Mouse (Mus musculus) forebrain, embryonic 11.5 days (tissue): Measurements from ENCODE around the gene Pip5kl1. TPM values are rescaled to one million over a fixed set of nuclear protein-coding genes. Genes with fewer than 3 reads are reported as not detected.

ENCODE experiments used
- ATAC-seq: fragments of 200-750 bp; cut with Nextera tagmentation; replicated peaks from 2 replicates; pipeline ENCODE4 v1.8.0; 2017; ENCODE audit warnings: moderate TSS enrichment; ENCODE audit not compliant: low FRiP score
- DNase-seq: peaks from one replicate; pipeline ENCODE4 v3.0.0-alpha.2; 2017; ENCODE audit warnings: low spot score
- H3K27ac ChIP-seq: fragments of 300-500 bp; sonication (generic); 2 replicates; pipeline ENCODE4 v1.5.1; 2014; ENCODE audit warnings: low read depth, low read length
- H3K27me3 ChIP-seq: fragments of 300-500 bp; sonication (generic); 2 replicates; pipeline ENCODE4 v1.6.1; 2014; ENCODE audit warnings: mild to moderate bottlenecking, low read length, mixed read lengths; ENCODE audit not compliant: control insufficient read depth, insufficient read depth
- H3K36me3 ChIP-seq: fragments of 300-500 bp; sonication (generic); 2 replicates; pipeline ENCODE4 v1.6.1; 2014; ENCODE audit warnings: mild to moderate bottlenecking, low read length, moderate library complexity, mixed read lengths; ENCODE audit not compliant: control insufficient read depth, insufficient read depth
- H3K4me1 ChIP-seq: fragments of 300-500 bp; sonication (generic); replicated peaks from 2 replicates; pipeline ENCODE4 v1.6.1; 2014; ENCODE audit warnings: low read length, mixed read lengths; ENCODE audit not compliant: control insufficient read depth, insufficient read depth
- H3K4me2 ChIP-seq: fragments of 300-500 bp; sonication (generic); 2 replicates; pipeline ENCODE4 v1.6.1; 2014; ENCODE audit warnings: low read depth, mild to moderate bottlenecking, low read length, moderate library complexity, mixed read lengths; ENCODE audit not compliant: severe bottlenecking
- H3K4me3 ChIP-seq: fragments of 300-500 bp; sonication (generic); 2 replicates; pipeline ENCODE4 v1.5.1; 2014; ENCODE audit warnings: low read depth, low read length
- H3K9ac ChIP-seq: fragments of 300-500 bp; sonication (generic); 2 replicates; pipeline ENCODE4 v1.6.1; 2014; ENCODE audit warnings: low read length
- H3K9me3 ChIP-seq: fragments of 300-500 bp; sonication (generic); 2 replicates; pipeline ENCODE4 v1.6.1; 2016; ENCODE audit warnings: low read length, mixed read lengths; ENCODE audit not compliant: control insufficient read depth
- WGBS: fragments of 180-500 bp; shearing (Covaris S2); extraction: QIAGEN DNeasy Blood & Tissue Kit; methylation state at CpG from one replicate; pipeline ENCODE4 v1.1.7; 2014; 5-methylcytosine and 5-hydroxymethylcytosine counted together
- polyA plus RNA-seq: library from polyadenylated mRNA; unstranded; fragments of >200 nt; fragmentation: Nextera tagmentation; extraction: Ambion mirVana; gene quantifications from 2 replicates; pipeline ENCODE4 v1.2.1, GENCODE M21; 2014

The Pip5kl1 gene
- polyA plus RNA-seq, 1 experiment from 2014 or later = 1.8 TPM

DNA sequence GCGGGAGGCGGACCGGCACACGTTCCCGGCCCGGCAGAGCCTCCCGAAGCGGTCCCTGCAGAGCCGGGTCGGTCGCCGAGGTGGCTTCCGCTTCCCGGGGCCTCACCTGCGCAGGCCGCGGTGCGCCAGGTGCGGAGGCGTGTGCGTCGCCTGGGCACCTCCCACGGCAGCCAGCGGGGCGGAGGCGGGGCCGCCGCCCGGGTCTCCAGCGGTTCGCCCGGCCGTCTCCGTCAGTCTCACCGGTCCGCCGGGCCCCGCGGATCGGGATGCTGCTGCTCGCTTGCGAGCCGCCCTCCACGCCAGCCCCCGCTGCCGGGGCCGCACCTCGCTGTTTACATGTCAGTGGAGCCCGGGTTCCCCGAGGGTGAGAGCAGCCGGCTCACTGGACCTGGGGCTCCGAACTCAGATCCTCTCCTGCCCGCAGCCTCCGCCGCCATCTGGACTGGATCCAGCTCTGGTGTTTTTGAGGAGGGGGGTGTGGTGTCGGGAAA lies 39.1 kb upstream of the Pip5kl1 start:
- peak; percentile 78 for DNase-seq
- H3K27me3 ChIP-seq = no peaks in the 10 kb centered on the region
- H3K4me1 ChIP-seq = peaks cover 24% of the 10 kb centered on the region
- no peaks in the 10 kb centered on the region for H3K36me3 ChIP-seq
- H3K9ac ChIP-seq = peak overlapping the region; percentile 90
- peak overlapping the region; percentile 89 for H3K4me3 ChIP-seq
- peak overlapping the region; percentile 73; the same call in 1 of the 2 replicates for H3K27ac ChIP-seq
- peak; percentile 28 for ATAC-seq
- no peaks in the 10 kb centered on the region for H3K9me3 ChIP-seq
- peak overlapping the region; percentile 91 for H3K4me2 ChIP-seq
- WGBS = under 1% methylated on average over 45 of the region's 56 CpGs

DNA sequence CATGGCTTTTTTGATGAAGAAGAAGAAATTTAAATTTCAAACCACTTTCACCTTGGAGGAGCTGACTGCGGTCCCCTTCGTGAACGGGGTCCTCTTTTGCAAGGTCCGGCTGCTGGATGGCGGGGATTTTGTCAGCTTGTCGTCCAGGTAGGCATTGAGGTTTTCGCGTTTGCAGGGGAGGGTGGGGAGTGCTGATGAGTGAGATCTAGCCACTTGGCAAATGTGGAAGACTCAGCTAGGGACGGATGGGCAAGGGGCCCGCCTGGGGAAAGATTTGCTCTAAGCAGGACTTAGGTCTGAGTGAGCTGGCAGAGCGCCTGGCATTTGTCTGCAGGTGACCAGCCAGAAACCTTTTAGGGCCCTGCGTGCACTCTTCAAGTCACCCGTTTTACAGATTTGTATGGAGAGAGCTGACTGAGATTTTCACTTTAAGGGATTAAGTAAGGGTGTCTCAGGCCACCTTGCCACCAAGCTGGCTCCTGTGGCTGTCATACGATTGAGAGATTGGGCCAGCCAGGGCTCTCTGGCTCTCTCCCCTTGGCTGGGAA lies 38.4 kb upstream of the Pip5kl1 start:
- Histone ChIP-seq H3K4me3 (peak overlapping the region; percentile 89), H3K9me3 (no peaks in the 10 kb centered on the region), H3K27ac (no peak overlapping the region), H3K4me2 (peak overlapping the region; percentile 91), H3K36me3 (no peaks in the 10 kb centered on the region), H3K4me1 (peaks cover 24% of the 10 kb centered on the region), H3K9ac (peak overlapping the region; percentile 90), H3K27me3 (no peaks in the 10 kb centered on the region)
- 1% methylated on average over 14 of the region's 14 CpGs for WGBS
- ATAC-seq = no peak
- DNase-seq = no peak

- DNase-seq = peak; percentile 63
- Histone ChIP-seq H3K27me3 (no peaks in the 10 kb centered on the region), H3K9ac (peak overlapping the region; percentile 90), H3K27ac (no peak overlapping the region), H3K4me1 (peaks cover 24% of the 10 kb centered on the region), H3K36me3 (no peaks in the 10 kb centered on the region), H3K9me3 (no peaks in the 10 kb centered on the region), H3K4me3 (peak overlapping the region; percentile 89), H3K4me2 (peak overlapping the region; percentile 91)
- no peak for ATAC-seq
- 2% methylated on average over 11 of the region's 11 CpGs for WGBS
Observed at GRCm38 (mm10) chr2:32536634-32537359, 37.8 kb upstream of the Pip5kl1 start.

GRCm38 (mm10) chr2:32537360-32537905 lies 37.2 kb upstream of the Pip5kl1 start:
- ATAC-seq (no peak), DNase-seq (no peak)
- Histone ChIP-seq H3K4me1 (peaks cover 24% of the 10 kb centered on the region), H3K27ac (no peak overlapping the region), H3K9ac (peak overlapping the region; percentile 90), H3K4me3 (peak overlapping the region; percentile 89), H3K27me3 (no peaks in the 10 kb centered on the region), H3K36me3 (no peaks in the 10 kb centered on the region), H3K9me3 (no peaks in the 10 kb centered on the region), H3K4me2 (peak overlapping the region; percentile 91)
- 8% methylated on average over 9 of the region's 9 CpGs for WGBS

DNA sequence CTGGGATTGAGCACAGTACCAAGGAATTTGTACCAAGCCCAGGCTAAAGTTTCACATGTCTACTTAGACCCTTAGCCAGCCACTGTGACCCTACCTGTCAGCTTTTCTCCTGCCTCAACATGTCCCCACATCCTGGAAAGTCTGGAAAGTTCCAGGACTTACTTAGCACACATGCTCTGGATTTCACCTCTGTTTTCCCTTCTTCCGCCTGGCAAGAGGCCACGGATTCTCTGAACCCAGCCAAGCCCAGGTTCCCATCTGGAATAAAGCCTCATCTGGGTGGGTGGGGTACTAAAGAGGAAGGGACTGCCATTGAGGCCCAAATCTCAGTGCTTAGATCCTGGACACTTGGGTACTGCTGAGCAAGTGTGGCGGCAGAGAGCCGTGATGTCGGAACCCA lies 36.7 kb upstream of the Pip5kl1 start:
- Histone ChIP-seq H3K36me3 (no peaks in the 10 kb centered on the region), H3K4me1 (peaks cover 24% of the 10 kb centered on the region), H3K4me2 (peak overlapping the region; percentile 91; the same call in 1 of the 2 replicates), H3K27me3 (no peaks in the 10 kb centered on the region), H3K9me3 (no peaks in the 10 kb centered on the region), H3K4me3 (no peak overlapping the region), H3K9ac (peak overlapping the region; percentile 90; the same call in 1 of the 2 replicates), H3K27ac (no peak overlapping the region)
- 84% methylated on average over 5 of the region's 5 CpGs for WGBS
- ATAC-seq (no peak), DNase-seq (no peak)

DNA sequence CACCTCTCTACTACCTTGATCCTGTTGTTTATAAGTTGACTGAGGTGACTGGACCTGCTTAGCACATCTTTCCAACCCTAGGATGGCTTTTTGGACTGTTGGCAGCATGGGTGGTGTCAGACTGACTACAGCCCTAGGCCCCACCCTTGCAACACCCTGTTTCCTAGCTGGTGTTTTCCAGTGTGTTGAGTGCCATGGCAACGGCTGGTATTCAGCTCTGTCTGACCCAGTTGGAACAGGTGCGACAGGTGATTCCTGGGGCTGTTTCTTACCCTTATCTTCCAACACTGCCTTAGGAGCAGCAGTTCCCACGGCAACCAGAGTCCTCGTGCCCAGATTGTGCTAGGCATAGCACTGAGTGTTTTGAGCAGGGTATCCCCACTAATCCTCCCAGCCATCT lies 36.1 kb upstream of the Pip5kl1 start:
- no peak overlapping the region for H3K27ac ChIP-seq
- 0 out of 2 replicates have a peak overlapping the region, but pooled peaks have one; percentile 8 for H3K4me2 ChIP-seq
- WGBS = 76% methylated on average over 4 of the region's 4 CpGs
- DNase-seq (no peak), ATAC-seq (no peak)
- no peak overlapping the region for H3K9ac ChIP-seq
- H3K27me3 ChIP-seq = no peaks in the 10 kb centered on the region
- H3K36me3 ChIP-seq = no peaks in the 10 kb centered on the region
- no peak overlapping the region for H3K4me3 ChIP-seq
- H3K9me3 ChIP-seq = no peaks in the 10 kb centered on the region
- peaks cover 24% of the 10 kb centered on the region for H3K4me1 ChIP-seq

DNA sequence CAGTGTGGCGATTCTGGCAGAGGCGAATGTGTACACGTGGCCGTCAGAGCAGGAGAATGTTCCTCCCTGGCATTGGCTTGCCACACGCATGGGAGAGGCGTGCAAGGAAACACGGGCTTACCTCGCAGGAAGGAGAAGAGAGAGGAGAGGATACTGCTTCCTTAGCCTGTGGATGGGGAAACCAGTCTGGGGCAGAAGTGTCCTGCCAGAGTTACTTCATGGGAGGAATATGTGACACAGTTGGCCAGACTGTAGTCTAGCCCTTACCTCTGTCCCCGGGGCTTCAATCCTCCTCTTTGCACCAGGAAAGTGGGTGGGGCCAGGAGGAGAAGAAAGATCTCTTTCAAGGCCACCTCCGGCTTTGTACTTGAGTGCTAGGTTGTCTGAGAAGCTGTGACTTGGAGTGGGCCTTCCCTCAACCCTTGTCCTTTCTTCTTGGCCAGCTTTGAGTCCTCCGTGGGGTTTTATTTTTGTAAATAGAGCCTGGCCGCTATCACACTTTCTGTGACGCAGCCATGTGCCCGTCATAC lies 35.1 kb upstream of the Pip5kl1 start:
- no peak overlapping the region for H3K4me3 ChIP-seq
- 79% methylated on average over 14 of the region's 14 CpGs for WGBS
- H3K9me3 ChIP-seq = no peaks in the 10 kb centered on the region
- no peaks in the 10 kb centered on the region for H3K27me3 ChIP-seq
- no peak for ATAC-seq
- H3K27ac ChIP-seq = no peak overlapping the region
- no peak for DNase-seq
- H3K4me2 ChIP-seq = no peak overlapping the region
- H3K36me3 ChIP-seq = no peaks in the 10 kb centered on the region
- H3K4me1 ChIP-seq = peaks cover 18% of the 10 kb centered on the region
- no peak overlapping the region for H3K9ac ChIP-seq

- Histone ChIP-seq H3K4me2 (no peak overlapping the region), H3K4me3 (no peak overlapping the region), H3K27me3 (no peaks in the 10 kb centered on the region), H3K4me1 (peaks cover 15% of the 10 kb centered on the region), H3K9ac (no peak overlapping the region), H3K27ac (no peak overlapping the region), H3K36me3 (no peaks in the 10 kb centered on the region), H3K9me3 (no peaks in the 10 kb centered on the region)
- ATAC-seq (no peak), DNase-seq (no peak)
- 91% methylated on average over 2 of the region's 2 CpGs for WGBS
Observed at GRCm38 (mm10) chr2:32541333-32541908, 33.2 kb upstream of the Pip5kl1 start.
